Mouse (Mus musculus) C2C12 (cell line): Measurements from ENCODE around the gene Tnni3k. TPM values are rescaled to one million over a fixed set of nuclear protein-coding genes. Genes with fewer than 3 reads are reported as not detected.

Experiments
- H3K27me3 ChIP-seq: one replicate; pipeline ENCODE4 v1.6.1; 2011; ENCODE audit not compliant: control insufficient read depth, insufficient read depth, insufficient read length
- H3K36me3 ChIP-seq: one replicate; pipeline ENCODE4 v1.6.1; 2011; ENCODE audit not compliant: control insufficient read depth, insufficient read depth
- H3K4me3 ChIP-seq: one replicate; pipeline ENCODE4 v1.5.1; 2011; ENCODE audit warnings: mild to moderate bottlenecking, control low read depth; ENCODE audit not compliant: poor library complexity, insufficient read depth, severe bottlenecking
- H3K79me2 ChIP-seq: one replicate; pipeline ENCODE4 v1.6.1; 2011; ENCODE audit not compliant: control insufficient read depth, insufficient read depth
- H3K79me3 ChIP-seq: one replicate; pipeline ENCODE4 v1.6.1; 2011; ENCODE audit warnings: low read depth, control low read depth
- H3ac ChIP-seq: one replicate; pipeline ENCODE3; 2011; ENCODE audit warnings: low read depth; ENCODE audit not compliant: control insufficient read depth, insufficient read length
- CEBPB ChIP-seq: IDR thresholded peaks from one replicate; pipeline ENCODE4 v1.6.1; 2011; ENCODE audit warnings: low read depth, mild to moderate bottlenecking, control low read depth, moderate library complexity
- CTCF ChIP-seq: IDR thresholded peaks from one replicate; pipeline ENCODE4 v1.5.1; 2011; ENCODE audit not compliant: control insufficient read depth, insufficient read depth, insufficient read length
- FOSL1 ChIP-seq: IDR thresholded peaks from one replicate; pipeline ENCODE4 v1.8.0; 2011; ENCODE audit warnings: mild to moderate bottlenecking, low read length; ENCODE audit not compliant: poor library complexity, insufficient read depth, severe bottlenecking
- MAX ChIP-seq: IDR thresholded peaks from one replicate; pipeline ENCODE4 v1.6.1; 2011; ENCODE audit warnings: mild to moderate bottlenecking, control low read depth
- MYOD1 ChIP-seq: IDR thresholded peaks from one replicate; pipeline ENCODE4 v1.6.1; 2011; ENCODE audit warnings: low read depth; ENCODE audit not compliant: control insufficient read depth, insufficient read length
- MYOG ChIP-seq: IDR thresholded peaks from one replicate; pipeline ENCODE4 v1.6.1; 2011; ENCODE audit not compliant: control insufficient read depth, insufficient read length; ENCODE audit errors: extremely low read depth
- USF1 ChIP-seq: IDR thresholded peaks from one replicate; pipeline ENCODE4 v1.6.1; 2011; ENCODE audit warnings: low read depth, mild to moderate bottlenecking, control low read depth, moderate library complexity
- polyA plus RNA-seq: library from polyadenylated mRNA; unstranded; fragments of >200 nt; fragmentation: generic; extraction: Trizol; gene quantifications from one replicate; pipeline ENCODE4 v1.2.1, GENCODE M21; 2012; ENCODE audit warnings: missing spikeins

Tnni3k gene
- polyA plus RNA-seq, 1 experiment: 0.30 TPM

DNA sequence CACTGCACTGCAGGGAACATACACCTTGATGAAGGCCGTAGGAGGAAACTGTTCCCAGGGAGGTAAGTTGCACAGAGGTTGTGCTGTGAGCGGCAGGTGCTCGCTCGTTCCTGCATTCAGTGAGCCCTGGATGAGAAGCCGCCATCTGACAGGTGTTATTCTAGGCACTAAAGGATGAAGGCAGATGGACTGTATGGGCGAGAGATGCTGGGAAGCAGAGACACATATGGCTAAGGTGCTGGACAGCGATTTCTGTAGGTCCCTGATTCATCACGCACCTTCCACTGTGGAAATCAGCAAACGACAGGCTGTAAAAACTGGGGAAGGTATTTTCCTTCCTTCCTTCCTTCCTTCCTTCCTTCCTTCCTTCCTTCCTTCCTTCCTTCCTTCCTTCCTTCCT, 243.4 kb downstream of the Tnni3k start:
- Histone ChIP-seq H3K79me2 (no peaks in the 10 kb centered on the region), H3ac (no peak overlapping the region), H3K79me3 (no peaks in the 10 kb centered on the region), H3K36me3 (no peaks in the 10 kb centered on the region), H3K27me3 (no peaks in the 10 kb centered on the region), H3K4me3 (no peak overlapping the region)
- TF ChIP-seq CEBPB (no peak), USF1 (no peak), MAX (no peak), CTCF (no peak), MYOG (no peak), MYOD1 (no peak)

DNA sequence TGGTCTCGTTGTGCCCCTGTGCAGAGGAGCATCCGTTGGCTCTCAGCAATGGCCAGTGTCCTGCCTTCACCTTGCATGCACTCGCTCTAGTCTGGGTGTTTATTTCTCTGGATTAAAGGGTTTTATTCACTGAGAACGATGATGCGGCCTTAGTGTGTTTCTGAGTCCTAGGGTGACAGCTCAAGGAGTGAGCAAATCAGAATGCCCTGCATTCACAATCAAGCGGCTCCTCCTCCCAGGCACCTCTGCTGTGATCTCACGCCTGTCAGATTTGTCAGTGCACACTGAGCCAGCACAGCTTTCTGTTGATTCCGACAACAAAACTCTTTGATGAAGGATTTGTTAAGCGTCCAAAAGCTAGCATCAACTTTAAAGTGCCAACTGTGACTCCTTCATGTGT, 243.9 kb downstream of the Tnni3k start:
- Histone ChIP-seq H3K79me2 (no peaks in the 10 kb centered on the region), H3K36me3 (no peaks in the 10 kb centered on the region), H3ac (no peak overlapping the region), H3K27me3 (no peaks in the 10 kb centered on the region), H3K79me3 (no peaks in the 10 kb centered on the region), H3K4me3 (no peak overlapping the region)
- TF ChIP-seq USF1 (no peak), CTCF (no peak), MAX (no peak), FOSL1 (no peak)

DNA sequence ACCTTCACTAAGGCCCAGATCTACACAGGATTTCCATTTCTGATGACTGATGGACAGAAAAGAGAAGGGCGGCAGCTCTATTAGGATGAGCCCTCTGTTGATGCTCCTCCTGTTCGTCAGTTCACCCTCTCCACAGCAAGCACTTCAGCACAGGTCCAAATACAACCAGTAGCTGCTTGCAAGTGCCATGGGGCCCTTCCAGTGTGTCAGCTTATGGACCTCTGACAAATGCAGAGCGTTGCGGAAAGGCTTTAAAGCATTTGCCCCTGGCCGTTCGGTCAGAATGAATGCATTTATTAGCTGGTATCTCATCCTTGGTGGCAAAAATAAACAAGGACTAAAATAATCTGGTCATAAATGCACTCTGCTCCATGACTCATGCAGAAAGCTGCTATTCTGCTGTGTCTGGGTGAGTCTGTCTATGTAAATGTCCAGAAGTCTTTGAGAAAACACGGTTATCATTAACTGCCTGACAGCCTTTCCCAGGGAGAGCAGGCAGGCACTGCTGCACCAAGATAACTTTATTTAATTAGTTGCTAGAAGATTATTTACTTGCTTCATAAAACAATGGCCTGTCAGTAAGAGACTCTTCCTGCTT, 244.8 kb downstream of the Tnni3k start:
- H3K79me3 ChIP-seq: no peaks in the 10 kb centered on the region
- no peak for TF ChIP-seq MAX
- no peak for TF ChIP-seq MYOD1
- no peak for TF ChIP-seq MYOG
- TF ChIP-seq CEBPB: no peak
- TF ChIP-seq FOSL1: no peak
- no peak for TF ChIP-seq USF1
- TF ChIP-seq CTCF: no peak
- H3K4me3 ChIP-seq: no peak overlapping the region
- no peak overlapping the region for H3ac ChIP-seq
- no peaks in the 10 kb centered on the region for H3K27me3 ChIP-seq
- H3K79me2 ChIP-seq: no peaks in the 10 kb centered on the region
- no peaks in the 10 kb centered on the region for H3K36me3 ChIP-seq

DNA sequence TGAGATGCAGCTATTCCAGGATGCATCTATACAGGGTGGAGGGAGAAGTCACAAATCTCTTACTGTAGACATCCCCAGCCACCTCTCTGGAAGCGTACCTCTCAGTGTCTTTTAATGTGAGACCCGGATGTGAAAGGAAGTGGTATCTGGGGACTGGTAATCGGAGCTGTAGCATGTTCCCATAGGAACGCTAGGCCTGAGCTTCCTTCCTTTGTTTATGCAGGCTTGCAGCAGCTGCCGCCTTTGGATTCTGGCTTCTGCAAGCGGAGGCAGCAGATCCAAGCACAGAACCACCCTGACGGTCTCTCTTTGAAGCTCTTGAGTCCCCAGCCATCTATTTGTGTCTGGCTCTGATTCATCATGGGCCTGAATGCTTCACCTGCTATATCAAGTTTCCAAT, 248.6 kb downstream of the Tnni3k start:
- TF ChIP-seq MYOD1: peak; percentile 6
- TF ChIP-seq MAX: no peak
- no peak for TF ChIP-seq USF1

DNA sequence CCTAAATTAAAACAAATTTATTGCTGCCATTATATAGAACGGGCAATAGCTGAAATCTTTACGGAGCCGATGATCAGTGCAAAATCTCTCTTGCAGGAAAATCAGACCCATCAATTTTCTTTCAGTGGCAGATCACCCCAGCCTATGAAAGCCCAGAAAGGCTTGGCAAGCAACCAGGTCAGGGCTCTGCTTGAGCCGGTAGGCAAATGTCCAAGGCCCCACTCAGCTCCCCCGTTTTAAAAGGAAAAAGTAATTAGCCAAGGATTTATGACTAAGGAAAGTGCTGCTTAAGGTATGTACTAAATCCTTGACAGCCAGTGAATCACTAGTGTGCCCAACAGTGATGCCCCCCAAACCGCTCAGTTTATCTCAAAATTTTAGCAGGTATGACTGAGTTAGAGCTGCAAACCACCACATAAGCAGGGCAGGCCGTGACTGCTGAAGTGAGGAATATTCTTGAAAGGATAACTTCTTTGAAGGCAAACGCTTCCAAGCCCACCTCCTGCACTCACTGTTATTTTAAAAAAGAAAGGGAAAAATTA, 254.2 kb downstream of the Tnni3k start:
- H3K36me3 ChIP-seq: no peaks in the 10 kb centered on the region
- H3K79me3 ChIP-seq: no peaks in the 10 kb centered on the region
- no peaks in the 10 kb centered on the region for H3K79me2 ChIP-seq
- no peaks in the 10 kb centered on the region for H3K27me3 ChIP-seq
- H3ac ChIP-seq: no peak overlapping the region
- H3K4me3 ChIP-seq: no peak overlapping the region
- no peak for TF ChIP-seq FOSL1
- no peak for TF ChIP-seq MYOG
- TF ChIP-seq MYOD1: no peak
- no peak for TF ChIP-seq MAX
- no peak for TF ChIP-seq CEBPB
- no peak for TF ChIP-seq CTCF
- no peak for TF ChIP-seq USF1

More for the DNA sequence above, 248.6 kb downstream of the Tnni3k start:
- Histone ChIP-seq H3K4me3 (no peak overlapping the region), H3K79me3 (no peaks in the 10 kb centered on the region), H3K79me2 (no peaks in the 10 kb centered on the region), H3ac (no peak overlapping the region), H3K27me3 (no peaks in the 10 kb centered on the region), H3K36me3 (no peaks in the 10 kb centered on the region)

DNA sequence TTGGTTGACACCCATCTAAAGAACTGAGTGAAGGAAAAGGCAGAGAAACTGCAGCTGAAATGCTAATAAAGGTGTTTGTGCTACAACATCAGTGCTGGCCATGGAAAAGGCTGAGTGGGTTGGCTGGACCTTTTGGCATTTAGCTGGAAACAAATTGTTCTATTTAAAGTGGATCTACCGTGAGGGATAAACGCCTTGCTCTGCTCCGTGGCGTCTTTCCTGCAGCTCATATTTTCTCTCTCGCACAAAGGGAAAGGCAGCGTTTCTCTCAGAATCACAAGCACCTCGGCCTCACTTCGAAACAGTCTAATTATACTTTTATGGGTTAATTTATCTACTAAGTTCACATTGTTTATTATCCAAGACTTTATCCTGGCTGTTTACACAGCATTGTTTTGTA, 254.8 kb downstream of the Tnni3k start:
- no peak overlapping the region for H3ac ChIP-seq
- H3K79me2 ChIP-seq: no peaks in the 10 kb centered on the region
- H3K4me3 ChIP-seq: no peak overlapping the region
- TF ChIP-seq CEBPB: no peak
- TF ChIP-seq MYOG: no peak
- TF ChIP-seq MYOD1: no peak
- TF ChIP-seq MAX: no peak
- TF ChIP-seq CTCF: no peak
- no peak for TF ChIP-seq USF1
- no peak for TF ChIP-seq FOSL1
- no peaks in the 10 kb centered on the region for H3K27me3 ChIP-seq
- H3K36me3 ChIP-seq: no peaks in the 10 kb centered on the region
- no peaks in the 10 kb centered on the region for H3K79me3 ChIP-seq
